Mouse (Mus musculus) erythroblast, embryonic 14.5 days (primary cell): ENCODE data around the gene Ino80. TPM values are rescaled to one million over a fixed set of nuclear protein-coding genes. Genes with fewer than 3 reads are reported as not detected.

Experiments used
- H3K27me3 ChIP-seq: 2 replicates; pipeline ENCODE4 v1.6.1; 2012; ENCODE audit warnings: inconsistent platforms; ENCODE audit not compliant: control insufficient read depth
- H3K36me3 ChIP-seq: 2 replicates; pipeline ENCODE4 v1.6.1; 2012; ENCODE audit warnings: mild to moderate bottlenecking, inconsistent platforms; ENCODE audit not compliant: control insufficient read depth
- H3K4me1 ChIP-seq: 2 replicates; pipeline ENCODE4 v1.6.1; 2012; ENCODE audit warnings: inconsistent platforms; ENCODE audit not compliant: control insufficient read depth
- H3K4me3 ChIP-seq: replicated peaks from 2 replicates; pipeline ENCODE3; 2012; ENCODE audit warnings: moderate library complexity, mild to moderate bottlenecking, inconsistent platforms
- H3K9me3 ChIP-seq: 2 replicates; pipeline ENCODE4 v1.6.1; 2012; ENCODE audit warnings: low read length, inconsistent platforms, mixed read lengths; ENCODE audit not compliant: control insufficient read depth
- GATA1 ChIP-seq: IDR thresholded peaks from 2 replicates; pipeline ENCODE4 v1.6.1; 2012; ENCODE audit warnings: low read length, inconsistent platforms, mixed read lengths
- TAL1 ChIP-seq: IDR thresholded peaks from 3 replicates; pipeline ENCODE4 v1.6.1; 2012; ENCODE audit warnings: low read length, inconsistent platforms, mixed read lengths
- polyA plus RNA-seq: library from polyadenylated mRNA; stranded (reverse); fragments of >175 nt; gene quantifications from 2 replicates; pipeline ENCODE4 v1.2.3, GENCODE M21; 2012

Gene Ino80
- polyA plus RNA-seq, 1 experiment, result 0.22 TPM

DNA sequence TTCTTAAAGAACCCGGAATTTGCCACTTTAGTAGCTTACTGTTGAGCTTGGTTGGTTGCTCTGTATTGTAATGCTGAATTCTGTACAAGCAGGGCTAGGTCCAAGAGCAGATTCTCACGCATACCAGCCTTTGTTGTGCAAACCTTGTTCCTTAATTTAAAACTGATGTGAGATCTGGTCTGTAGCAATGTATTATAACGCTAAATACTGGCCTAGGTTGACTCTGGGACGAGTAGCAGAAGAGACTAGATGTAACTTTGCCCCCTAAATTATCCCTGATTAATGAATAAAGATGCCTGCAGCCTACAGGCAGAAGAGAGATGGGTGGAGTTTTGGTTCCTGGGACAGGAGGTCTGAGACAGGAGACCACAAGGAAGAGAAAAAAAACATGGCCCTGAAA lies 13.5 kb downstream of the Ino80 start:
- Histone ChIP-seq H3K36me3 (peaks cover 18% of the 10 kb centered on the region), H3K9me3 (no peaks in the 10 kb centered on the region), H3K4me1 (no peaks in the 10 kb centered on the region), H3K27me3 (no peaks in the 10 kb centered on the region), H3K4me3 (no peak overlapping the region)
- TF ChIP-seq TAL1 (no peak), GATA1 (no peak)

DNA sequence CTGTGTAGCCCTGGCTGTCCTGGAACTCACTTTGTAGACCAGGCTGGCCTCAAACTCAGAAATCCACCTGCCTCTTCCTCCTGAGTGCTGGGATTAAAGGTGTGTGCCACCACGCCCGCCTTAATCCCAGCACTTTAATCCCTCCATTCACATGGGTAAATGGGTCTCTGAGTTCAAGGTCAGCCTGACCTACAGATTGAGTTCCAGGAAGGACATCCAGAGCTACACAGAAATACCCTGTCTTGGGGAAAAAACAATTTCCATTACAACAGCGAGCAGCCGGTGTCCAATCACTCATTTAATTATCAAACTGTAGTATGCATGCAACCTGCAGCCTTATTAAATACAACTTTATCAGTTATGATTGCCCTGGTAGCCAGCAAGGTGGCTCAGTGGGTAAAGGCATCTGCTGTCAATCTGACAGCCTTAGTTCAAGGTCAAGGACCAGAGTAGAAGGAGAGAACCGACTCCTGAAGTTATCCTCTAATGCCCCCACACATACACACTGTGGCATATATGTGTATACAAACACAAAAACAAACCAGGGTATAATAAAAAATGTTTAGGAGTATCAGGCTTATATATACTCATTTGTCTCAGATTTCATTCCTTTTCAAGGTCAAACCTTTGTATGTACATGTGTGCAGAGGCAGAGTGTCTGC lies 14.2 kb downstream of the Ino80 start:
- H3K36me3 ChIP-seq, result peaks cover 17% of the 10 kb centered on the region
- no peak overlapping the region for H3K4me3 ChIP-seq
- TF ChIP-seq TAL1, result no peak
- TF ChIP-seq GATA1, result no peak
- no peaks in the 10 kb centered on the region for H3K9me3 ChIP-seq
- H3K27me3 ChIP-seq, result no peaks in the 10 kb centered on the region
- peaks cover 1% of the 10 kb centered on the region for H3K4me1 ChIP-seq

DNA sequence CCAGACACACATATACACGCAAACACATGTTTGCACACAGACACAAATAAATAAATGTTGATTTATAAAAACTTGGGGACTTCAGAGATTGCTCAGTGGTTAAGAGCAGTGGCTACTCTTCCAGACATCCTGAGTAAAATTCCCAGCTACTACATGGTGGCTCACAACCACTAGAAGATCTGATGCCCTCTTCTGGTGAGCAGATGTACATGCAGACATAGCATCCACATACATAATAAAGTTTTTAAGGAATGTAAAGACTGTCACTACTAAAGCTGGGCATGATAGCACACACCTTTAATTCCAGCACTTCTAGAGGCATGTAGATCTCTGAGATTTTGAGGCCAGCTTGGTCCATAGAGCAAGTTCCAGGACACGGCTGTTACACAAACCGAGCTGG lies 16.5 kb downstream of the Ino80 start:
- no peak for TF ChIP-seq TAL1
- TF ChIP-seq GATA1, result no peak
- Histone ChIP-seq H3K4me1 (peaks cover 5% of the 10 kb centered on the region), H3K27me3 (no peaks in the 10 kb centered on the region)

DNA sequence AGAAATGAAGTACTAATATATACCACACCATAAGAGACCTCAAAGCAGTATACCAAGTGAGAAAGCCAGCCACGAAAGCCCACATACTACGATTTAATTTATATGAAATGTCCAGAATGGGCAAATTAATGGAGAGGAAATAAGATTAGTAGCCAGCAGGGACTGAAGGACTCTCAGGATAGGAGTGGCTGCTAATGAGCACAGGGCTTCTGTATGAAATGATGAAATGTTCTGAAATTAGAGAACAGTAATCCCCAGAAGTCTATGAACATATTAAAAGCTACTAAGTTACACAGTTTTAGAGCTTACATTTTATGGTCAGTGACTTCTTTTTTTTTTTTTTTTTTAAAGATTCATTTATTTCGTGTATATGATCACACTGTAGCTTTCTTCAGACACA lies 22.9 kb downstream of the Ino80 start:
- H3K4me3 ChIP-seq, result no peak overlapping the region
- no peak for TF ChIP-seq GATA1
- TF ChIP-seq TAL1, result no peak
- no peaks in the 10 kb centered on the region for H3K27me3 ChIP-seq
- peaks cover 66% of the 10 kb centered on the region for H3K36me3 ChIP-seq
- peaks cover 5% of the 10 kb centered on the region for H3K4me1 ChIP-seq
- no peaks in the 10 kb centered on the region for H3K9me3 ChIP-seq

More for the DNA sequence above, 16.5 kb downstream of the Ino80 start:
- H3K9me3 ChIP-seq, result no peaks in the 10 kb centered on the region
- peaks cover 16% of the 10 kb centered on the region for H3K36me3 ChIP-seq
- H3K4me3 ChIP-seq, result no peak overlapping the region

DNA sequence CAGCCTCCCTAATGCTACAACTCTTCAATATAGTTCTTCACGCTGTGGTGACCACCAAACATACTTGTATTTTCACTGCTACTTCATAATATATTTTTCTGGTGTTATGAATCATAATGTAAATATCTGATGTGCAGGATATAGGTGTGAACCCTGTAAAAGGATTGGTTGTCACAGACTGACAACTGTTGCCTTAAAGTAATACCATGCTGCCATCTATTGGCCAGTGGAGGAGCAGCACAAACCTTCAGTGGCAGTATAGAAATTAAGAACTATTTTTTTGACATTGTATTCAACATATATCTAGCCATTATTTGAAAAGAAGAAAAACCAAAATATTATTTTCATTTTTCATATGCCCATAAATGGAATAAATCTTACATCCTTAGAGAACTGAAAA lies 40.5 kb downstream of the Ino80 start:
- H3K9me3 ChIP-seq, result no peaks in the 10 kb centered on the region
- TF ChIP-seq GATA1 (no peak), TAL1 (no peak)
- no peaks in the 10 kb centered on the region for H3K27me3 ChIP-seq
- H3K4me1 ChIP-seq, result no peaks in the 10 kb centered on the region
- peaks cover 51% of the 10 kb centered on the region for H3K36me3 ChIP-seq
- H3K4me3 ChIP-seq, result no peak overlapping the region

DNA sequence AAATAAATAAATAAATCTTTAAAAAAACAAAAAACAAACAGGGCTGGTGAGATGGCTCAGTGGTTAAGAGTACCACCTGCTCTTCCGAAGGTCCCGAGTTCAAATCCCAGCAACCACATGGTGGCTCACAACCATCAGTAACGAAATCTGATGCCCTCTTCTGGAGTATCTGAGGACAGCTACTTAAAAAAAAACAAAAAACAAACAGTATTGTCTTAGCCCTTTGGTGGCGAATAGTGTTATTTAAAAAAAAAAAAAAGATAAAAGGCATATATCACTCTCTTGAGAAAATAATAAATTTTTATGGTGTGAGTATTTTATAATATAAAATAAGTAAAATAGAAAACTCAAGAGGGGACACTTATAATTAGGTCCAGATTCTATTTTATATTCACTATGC lies 41.0 kb downstream of the Ino80 start:
- no peak overlapping the region for H3K4me3 ChIP-seq
- peaks cover 51% of the 10 kb centered on the region for H3K36me3 ChIP-seq
- H3K27me3 ChIP-seq, result no peaks in the 10 kb centered on the region
- no peaks in the 10 kb centered on the region for H3K4me1 ChIP-seq
- TF ChIP-seq GATA1 (no peak), TAL1 (no peak)
- no peaks in the 10 kb centered on the region for H3K9me3 ChIP-seq

DNA sequence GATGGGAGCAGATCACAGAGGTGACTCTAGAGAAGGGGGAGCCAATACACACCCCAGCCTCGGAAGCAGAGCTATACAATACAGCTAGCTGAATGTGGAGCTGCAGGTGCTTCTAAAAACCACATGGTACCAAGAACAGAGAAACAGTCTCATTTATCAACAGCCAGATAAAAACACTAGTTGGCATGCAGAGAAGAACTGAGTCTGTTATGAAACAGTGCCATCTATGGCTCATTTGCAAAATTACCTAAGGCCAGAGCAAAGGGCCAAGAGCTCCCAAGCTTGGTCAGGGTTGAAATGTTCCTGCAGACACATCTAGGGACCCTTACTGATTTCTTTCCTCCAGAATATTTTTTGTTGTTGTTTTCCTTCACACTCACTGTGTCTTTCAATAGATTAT lies 63.7 kb downstream of the Ino80 start:
- peaks cover 81% of the 10 kb centered on the region for H3K36me3 ChIP-seq
- H3K9me3 ChIP-seq, result no peaks in the 10 kb centered on the region
- no peak for TF ChIP-seq TAL1
- TF ChIP-seq GATA1, result no peak
- H3K4me1 ChIP-seq, result no peaks in the 10 kb centered on the region
- H3K4me3 ChIP-seq, result no peak overlapping the region
- no peaks in the 10 kb centered on the region for H3K27me3 ChIP-seq

DNA sequence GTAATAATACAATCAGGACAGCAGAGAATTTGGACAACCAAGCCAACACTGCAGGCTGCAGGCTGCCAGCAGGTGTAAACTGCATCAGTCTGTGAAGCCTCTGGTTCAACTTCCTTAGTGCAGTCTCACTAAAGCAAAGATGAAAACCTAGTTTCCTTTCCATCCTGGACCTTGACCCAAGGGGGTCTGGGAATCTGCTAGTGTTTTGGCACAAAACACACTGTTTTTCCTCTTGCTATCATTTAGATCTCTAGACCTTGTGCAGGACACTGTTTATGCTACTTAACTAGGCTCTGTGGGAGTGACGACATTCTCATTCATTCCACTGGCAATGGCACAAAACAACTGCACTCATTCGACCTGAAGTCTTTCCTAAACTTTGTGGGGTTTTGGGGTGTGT lies 65.8 kb downstream of the Ino80 start:
- H3K9me3 ChIP-seq, result no peaks in the 10 kb centered on the region
- no peak overlapping the region for H3K4me3 ChIP-seq
- H3K4me1 ChIP-seq, result no peaks in the 10 kb centered on the region
- H3K27me3 ChIP-seq, result no peaks in the 10 kb centered on the region
- TF ChIP-seq GATA1 (no peak), TAL1 (no peak)
- peaks cover 75% of the 10 kb centered on the region for H3K36me3 ChIP-seq

DNA sequence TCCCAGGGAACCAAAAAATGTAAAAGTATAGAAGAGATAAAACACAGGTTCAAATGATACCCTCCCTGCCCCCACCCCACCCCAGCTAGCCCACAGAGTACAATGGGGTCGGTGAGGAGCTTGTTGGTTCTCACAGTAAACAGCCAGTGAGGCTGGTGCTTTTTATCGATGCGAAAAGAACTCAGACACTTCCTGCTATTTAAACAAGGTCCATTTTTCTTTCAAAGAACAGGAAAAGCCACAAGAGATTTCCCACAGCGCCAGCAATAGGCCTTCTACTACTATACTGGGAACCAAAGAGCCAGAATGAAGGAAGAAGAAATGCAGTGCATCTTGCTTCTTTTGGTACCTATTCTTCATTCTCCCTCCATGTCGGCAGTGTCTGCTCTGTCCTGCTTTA lies 66.5 kb downstream of the Ino80 start:
- H3K4me3 ChIP-seq, result no peak overlapping the region
- no peaks in the 10 kb centered on the region for H3K4me1 ChIP-seq
- no peaks in the 10 kb centered on the region for H3K9me3 ChIP-seq
- H3K27me3 ChIP-seq, result no peaks in the 10 kb centered on the region
- no peak for TF ChIP-seq TAL1
- TF ChIP-seq GATA1, result no peak
- peaks cover 78% of the 10 kb centered on the region for H3K36me3 ChIP-seq

DNA sequence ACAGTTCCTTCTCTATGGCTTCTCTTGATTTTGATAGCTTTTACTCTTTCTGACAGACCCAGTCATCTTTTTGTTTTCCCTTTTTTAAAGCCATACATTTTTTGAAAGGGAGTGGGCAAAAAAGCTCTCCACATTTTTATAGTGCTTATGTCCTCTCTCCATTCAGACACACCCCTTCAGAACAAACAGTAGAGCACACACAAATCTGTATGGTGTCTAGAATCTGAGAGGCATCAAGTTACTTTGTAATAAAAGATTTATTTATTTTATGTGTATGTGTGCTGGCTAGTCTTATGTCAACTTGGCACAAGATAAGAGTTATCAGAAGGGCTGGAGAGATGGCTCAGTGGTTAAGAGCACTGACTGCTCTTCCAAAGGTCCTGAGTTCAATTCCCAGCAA lies 68.8 kb downstream of the Ino80 start:
- Histone ChIP-seq H3K4me3 (no peak overlapping the region), H3K4me1 (no peaks in the 10 kb centered on the region), H3K27me3 (no peaks in the 10 kb centered on the region), H3K36me3 (peaks cover 66% of the 10 kb centered on the region), H3K9me3 (no peaks in the 10 kb centered on the region)
- TF ChIP-seq TAL1 (no peak), GATA1 (no peak)
